Mouse (Mus musculus): Measurements from ENCODE around the gene Trappc11. TPM values are rescaled to one million over a fixed set of nuclear protein-coding genes. Genes with fewer than 3 reads are reported as not detected.

Trappc11 gene
- total RNA-seq (2023), result 10 to 100 TPM; 39.9 to 41.8 TPM

GRCm38 (mm10) chr8:47533344-47534125 lies at the start of gene Trappc11, which contains the start of gene Rwdd4a:
TSS of gene Trappc11 (minus strand) at chr8:47533470.
TSS of gene Rwdd4a (plus strand) at chr8:47533664.

DNA sequence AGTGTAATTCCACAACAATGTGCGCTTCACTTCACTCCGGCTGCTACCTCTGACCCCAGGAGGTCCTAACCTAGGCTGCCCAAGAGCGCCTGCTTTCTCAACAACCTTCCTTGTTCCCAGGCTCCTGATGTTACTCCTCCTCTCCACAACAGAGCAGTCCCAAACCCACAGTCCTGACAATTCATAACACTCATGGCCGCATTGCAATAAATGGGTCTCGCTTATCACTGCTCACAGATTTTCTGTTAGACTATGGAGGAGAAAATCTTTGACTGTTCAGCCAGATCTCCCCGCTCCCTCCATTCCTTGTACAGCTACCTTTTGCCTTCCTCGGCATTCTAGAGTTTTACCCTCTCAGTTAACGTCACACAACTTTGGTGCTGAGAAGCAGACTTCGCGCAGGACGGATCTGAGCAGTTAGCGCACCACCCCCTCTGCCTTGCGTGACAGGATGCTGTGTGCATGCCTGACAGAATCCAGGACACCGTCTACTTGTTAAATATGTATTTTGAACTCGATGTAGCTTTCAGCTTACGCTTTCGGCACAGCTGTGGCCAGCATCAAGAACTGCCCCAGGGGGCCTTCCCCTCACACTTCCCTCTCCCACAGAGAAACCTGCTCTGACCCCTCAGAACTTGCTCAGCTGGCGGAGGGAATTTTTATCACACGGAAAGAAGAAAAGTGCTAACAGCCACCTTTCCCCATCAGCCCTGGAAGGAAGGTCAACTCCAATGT lies 86.8 kb downstream of the Trappc11 start, which contains the start of gene Stox2:
Stox2 (minus strand) TSS at position 51 of the 735 bp plus-strand sequence.

Other genes starting within 250 kb of the Trappc11 start
- gene Stox2, start 87.1 kb downstream of the Trappc11 start, total RNA-seq (2023), result under 1 TPM; 0.21 to 0.26 TPM
- 10 to 100 TPM; 25.3 to 25.7 TPM for gene Rwdd4a, start 194 bp upstream of the Trappc11 start, total RNA-seq (2023)
- gene Ing2, start 142.1 kb upstream of the Trappc11 start, total RNA-seq (2023), result 10 to 100 TPM; 27.9 to 40.3 TPM
- 10 to 100 TPM; 28.0 to 31.0 TPM for gene Cdkn2aip, start 180.5 kb upstream of the Trappc11 start, total RNA-seq (2023)